In the genomic region with DNA sequence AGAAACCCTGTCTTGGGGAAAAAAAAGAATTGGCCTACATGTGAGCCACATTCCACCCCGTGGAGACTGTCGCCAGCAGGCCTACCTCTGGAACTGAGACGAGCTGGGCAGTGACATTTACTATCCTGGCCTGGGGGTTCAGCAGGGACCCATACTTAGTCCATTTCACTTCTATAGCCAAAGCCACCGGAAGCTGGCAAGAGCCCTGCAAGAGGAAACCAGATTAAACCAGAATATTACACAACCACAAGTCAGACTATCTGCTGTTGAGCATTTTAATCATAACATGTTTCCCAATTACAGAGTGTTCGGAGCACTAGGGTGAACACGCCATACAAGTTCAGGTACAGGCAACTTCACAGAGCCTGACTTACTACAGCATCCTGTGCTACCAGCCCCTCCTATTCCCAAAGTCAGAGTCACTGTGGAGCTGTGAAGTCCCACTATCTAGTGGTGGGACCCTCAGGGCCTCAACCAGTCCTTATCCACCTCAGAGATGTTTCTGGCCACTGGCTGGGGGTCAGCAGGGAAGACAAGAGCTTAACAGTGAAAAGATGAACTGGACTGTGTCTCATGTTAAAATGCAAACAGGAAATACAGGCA, we compare ENCODE assay signal across 19 mouse cellular contexts. TPM values are rescaled to one million over a fixed set of nuclear protein-coding genes. Genes with fewer than 3 reads are reported as not detected.
DNase-seq lines count a peak whose midpoint lies in the region; ATAC-seq lines count a peak whose summit lies in the region.
"Had no signal": no experiment of that assay in that cellular context is flagged by ENCODE, and none has a peak within 500 bp of the region (broad histone marks: within the 10 kb centered on the region; RNA-seq: fewer than 3 reads in every experiment).

No protein-coding gene starts in this region.

- H3K27me3 ChIP-seq in heart, embryonic 11.5 days (ENCODE audit: control insufficient read depth, insufficient read depth, low read length): no peaks in the 10 kb centered on the region
- no peaks in the 10 kb centered on the region for H3K27me3 ChIP-seq in kidney, embryonic 14.5 days (ENCODE audit: control insufficient read depth, insufficient read depth, low read length)
- H3K27me3 ChIP-seq: embryonic facial prominence, embryonic 15.5 days; neural tube, embryonic 12.5 days had no signal

- peak; percentile 40 to 49 for DNase-seq in heart, adult 9 months (ENCODE audit: low spot score in 2 of 2)
- DNase-seq in 416B (ENCODE audit: low read depth): peak; percentile 92
- DNase-seq in adipocyte (ENCODE audit: low spot score): peak; percentile 56
- DNase-seq in ovary, postnatal 14 days (ENCODE audit: low spot score): no peak
- no peak for DNase-seq in MN1 (ENCODE audit: low spot score)
- DNase-seq: adrenal gland, adult 2 months; cerebellum, adult 11-12 months; heart, adult 2 months; heart, postnatal 36 days; right cerebral cortex, postnatal 25 days; thymus, postnatal 25 days had no signal

- WGBS in heart, embryonic 11.5 days (ENCODE audit: insufficient replicate concordance): 87% methylated on average over 6 of the region's 6 CpGs
- WGBS in macrophage (ENCODE audit: missing documents): 12% methylated on average over 6 of the region's 6 CpGs
- 88% methylated on average over 6 of the region's 6 CpGs for WGBS in kidney, embryonic 14.5 days

- H3K27ac ChIP-seq in heart, embryonic 11.5 days (ENCODE audit: low read depth, low read length): no peak overlapping the region
- H3K27ac ChIP-seq in macrophage: peak overlapping the region; percentile 46
- H3K27ac ChIP-seq in kidney, embryonic 14.5 days (ENCODE audit: low read depth, low read length): no peak overlapping the region
- H3K27ac ChIP-seq: embryonic facial prominence, embryonic 15.5 days; heart, adult 2 months; neural tube, embryonic 12.5 days had no signal

- no peak overlapping the region for H3K4me3 ChIP-seq in heart, embryonic 11.5 days (ENCODE audit: low read depth, low read length)
- H3K4me3 ChIP-seq in macrophage (ENCODE audit: inconsistent target): no peak overlapping the region
- no peak overlapping the region for H3K4me3 ChIP-seq in kidney, embryonic 14.5 days (ENCODE audit: low read length)
- H3K4me3 ChIP-seq: embryonic facial prominence, embryonic 15.5 days; heart, adult 2 months; neural tube, embryonic 12.5 days had no signal

- H3K9ac ChIP-seq in heart, embryonic 11.5 days (ENCODE audit: low read depth, low read length): no peak overlapping the region
- H3K9ac ChIP-seq in kidney, embryonic 14.5 days (ENCODE audit: low read depth, low read length): no peak overlapping the region
- H3K9ac ChIP-seq: embryonic facial prominence, embryonic 15.5 days; neural tube, embryonic 12.5 days had no signal

- peaks cover 8% of the 10 kb centered on the region; the same call in 1 of the 2 replicates for H3K4me1 ChIP-seq in heart, embryonic 11.5 days (ENCODE audit: control insufficient read depth, insufficient read depth, low read length)
- H3K4me1 ChIP-seq in kidney, embryonic 14.5 days (ENCODE audit: control insufficient read depth, insufficient read depth, low read length): no peaks in the 10 kb centered on the region
- H3K4me1 ChIP-seq: neural tube, embryonic 12.5 days had no signal

- H3K9me3 ChIP-seq in heart, embryonic 11.5 days (replicated peaks; ENCODE audit: control insufficient read depth, low read length): no peaks in the 10 kb centered on the region
- H3K9me3 ChIP-seq in kidney, embryonic 14.5 days (ENCODE audit: control insufficient read depth, low read length): no peaks in the 10 kb centered on the region
- H3K9me3 ChIP-seq: embryonic facial prominence, embryonic 15.5 days; G1E; neural tube, embryonic 12.5 days had no signal

- H3K79me2 ChIP-seq in macrophage (ENCODE audit: inconsistent target): no peaks in the 10 kb centered on the region

- H3K36me3 ChIP-seq in heart, embryonic 11.5 days (ENCODE audit: control insufficient read depth, insufficient read depth, low read length): no peaks in the 10 kb centered on the region
- peaks cover 37% of the 10 kb centered on the region for H3K36me3 ChIP-seq in macrophage (ENCODE audit: inconsistent target)
- H3K36me3 ChIP-seq in kidney, embryonic 14.5 days (ENCODE audit: control insufficient read depth, insufficient read depth, low read length): peaks cover 34% of the 10 kb centered on the region

- no peak for ATAC-seq in heart, embryonic 11.5 days (replicated peaks; ENCODE audit: insufficient number of reproducible peaks, low FRiP score, low TSS enrichment)
- ATAC-seq in kidney, embryonic 14.5 days (ENCODE audit: low FRiP score, low TSS enrichment): no peak
- ATAC-seq: hindbrain, embryonic 16.5 days; intestine, postnatal 0 days had no signal

- no peak overlapping the region for H3K4me2 ChIP-seq in heart, embryonic 11.5 days
- no peak overlapping the region for H3K4me2 ChIP-seq in kidney, embryonic 14.5 days (replicated peaks; ENCODE audit: low read depth, low read length)
- H3K4me2 ChIP-seq: embryonic facial prominence, embryonic 15.5 days; neural tube, embryonic 12.5 days had no signal

RNA-seq across cellular contexts. Expression of a gene that starts 21.6 kb away (rescaled TPM):
- polyA plus RNA-seq in heart, embryonic 11.5 days (2014; fragmentation: Nextera tagmentation; extraction: Ambion mirVana): 1.7 and 2.2 TPM in 2 replicates
- total RNA-seq in macrophage (2018; cell fraction: chromatin; rRNA removed): 10 to 100 TPM in 23 of 26 experiments, 1 to 10 TPM in 3; 4.6 to 48.1 (median 31.1) TPM
- total RNA-seq in macrophage (2018; cell fraction: cytosol; rRNA removed): 1 to 10 TPM; 1.7 to 7.0 (median 3.1) TPM
- total RNA-seq in macrophage (2018; cell fraction: nucleus; rRNA removed): 10 to 100 TPM in 22 of 26 experiments, 1 to 10 TPM in 4; 6.9 to 42.0 (median 23.9) TPM
- polyA plus RNA-seq in macrophage (2018): 2.9 to 4.4 TPM (median 3.9 TPM) in 3 replicates
- polyA plus RNA-seq in kidney, embryonic 14.5 days (2014; fragmentation: Nextera tagmentation; extraction: Ambion mirVana): 6.5 and 9.8 TPM in 2 replicates

RNA-seq across cellular contexts. Expression of a gene that starts 36.0 kb away (rescaled TPM):
- polyA plus RNA-seq in heart, embryonic 11.5 days (2014; fragmentation: Nextera tagmentation; extraction: Ambion mirVana): 1.7 and 2.7 TPM in 2 replicates
- total RNA-seq in macrophage (2018; cell fraction: chromatin; rRNA removed): 10 to 100 TPM; 16.3 to 61.0 (median 24.0) TPM
- 100 to 1,000 TPM; 107 to 160 (median 134) TPM for total RNA-seq in macrophage (2018; cell fraction: cytosol; rRNA removed)
- total RNA-seq in macrophage (2018; cell fraction: nucleus; rRNA removed): 100 to 1,000 TPM in 2 of 26 experiments, 10 to 100 TPM in 24; 35.1 to 113 (median 87.7) TPM
- polyA plus RNA-seq in macrophage (2018): 89.5 to 146 TPM (median 116 TPM) in 3 replicates
- polyA plus RNA-seq in kidney, embryonic 14.5 days (2014; fragmentation: Nextera tagmentation; extraction: Ambion mirVana): 12.7 TPM in 2 replicates

RNA-seq across cellular contexts. Expression of a gene that starts 41.5 kb away (rescaled TPM):
- 10.2 and 12.3 TPM in 2 replicates for polyA plus RNA-seq in heart, embryonic 11.5 days (2014; fragmentation: Nextera tagmentation; extraction: Ambion mirVana)
- 10 to 100 TPM in 9 of 26 experiments, 1 to 10 TPM in 17; 1.5 to 14.8 (median 8.4) TPM for total RNA-seq in macrophage (2018; cell fraction: chromatin; rRNA removed)
- 10 to 100 TPM; 10.6 to 20.0 (median 17.2) TPM for total RNA-seq in macrophage (2018; cell fraction: cytosol; rRNA removed)
- 10 to 100 TPM in 24 of 26 experiments, 1 to 10 TPM in 2; 7.3 to 28.9 (median 16.3) TPM for total RNA-seq in macrophage (2018; cell fraction: nucleus; rRNA removed)
- 12.5 to 16.0 TPM (median 14.1 TPM) in 3 replicates for polyA plus RNA-seq in macrophage (2018)
- 7.9 and 10.9 TPM in 2 replicates for polyA plus RNA-seq in kidney, embryonic 14.5 days (2014; fragmentation: Nextera tagmentation; extraction: Ambion mirVana)

Comparison
In these comparisons a context has a peak if more than half of its experiments do, and no peak if none do; other contexts are left out.
1. DNase-seq: peak in heart, adult 9 months (2 of 2), 416B (single experiment) and adipocyte (single experiment); none in ovary, postnatal 14 days (single experiment) and MN1 (single experiment).